Mouse (Mus musculus) cerebral cortex, adult 2 months (tissue): ENCODE results near the gene Arfgap3.

Experiments
- WGBS: fragments of 180-500 bp; shearing (Covaris S2); methylation state at CpG from one replicate; pipeline ENCODE4 v1.1.7; 2018; 5-methylcytosine and 5-hydroxymethylcytosine counted together

Arfgap3 gene

GRCm38 (mm10) chr15:83344157-83344556 is 5.9 kb downstream of the Arfgap3 start:
- WGBS = 81% methylated on average over 7 of the region's 7 CpGs

GRCm38 (mm10) chr15:83338908-83339307 is 11.1 kb downstream of the Arfgap3 start:
- 79% methylated on average over 6 of the region's 6 CpGs for WGBS

GRCm38 (mm10) chr15:83337903-83338870 is 11.9 kb downstream of the Arfgap3 start:
- WGBS = 76% methylated on average over 8 of the region's 8 CpGs

- WGBS = 91% methylated on average over 3 of the region's 3 CpGs
These were observed 17.7 kb downstream of the Arfgap3 start for GRCm38 (mm10) chr15:83332373-83332772.

- WGBS = 86% methylated on average over 5 of the region's 5 CpGs
These were observed 21.1 kb downstream of the Arfgap3 start for GRCm38 (mm10) chr15:83328952-83329351.

GRCm38 (mm10) chr15:83323071-83323470 is 27.0 kb downstream of the Arfgap3 start:
- 85% methylated on average over 2 of the region's 2 CpGs for WGBS

- WGBS = 80% methylated on average over 1 of the region's 1 CpGs
These were observed 35.1 kb downstream of the Arfgap3 start for GRCm38 (mm10) chr15:83314914-83315313.

- 93% methylated on average over 5 of the region's 5 CpGs for WGBS
These were observed 40.2 kb downstream of the Arfgap3 start for GRCm38 (mm10) chr15:83309878-83310277.

GRCm38 (mm10) chr15:83308708-83309107 is 41.3 kb downstream of the Arfgap3 start:
- 96% methylated on average over 1 of the region's 1 CpGs for WGBS

- 85% methylated on average over 12 of the region's 12 CpGs for WGBS
These were observed 43.9 kb downstream of the Arfgap3 start for GRCm38 (mm10) chr15:83306181-83306580.

- WGBS = 60% methylated on average over 12 of the region's 12 CpGs
These were observed 44.7 kb downstream of the Arfgap3 start for GRCm38 (mm10) chr15:83305192-83305921.

GRCm38 (mm10) chr15:83304804-83305191 is 45.2 kb downstream of the Arfgap3 start:
- 80% methylated on average over 9 of the region's 9 CpGs for WGBS

GRCm38 (mm10) chr15:83303656-83304484 is 46.2 kb downstream of the Arfgap3 start:
- 77% methylated on average over 13 of the region's 13 CpGs for WGBS

GRCm38 (mm10) chr15:83299916-83300582 is 50.0 kb downstream of the Arfgap3 start:
- WGBS = 52% methylated on average over 10 of the region's 10 CpGs

GRCm38 (mm10) chr15:83299450-83299849 is 50.6 kb downstream of the Arfgap3 start:
- WGBS = 62% methylated on average over 7 of the region's 7 CpGs

- 98% methylated on average over 2 of the region's 2 CpGs for WGBS
These were observed 51.2 kb downstream of the Arfgap3 start for GRCm38 (mm10) chr15:83298810-83299209.

- 93% methylated on average over 8 of the region's 8 CpGs for WGBS
These were observed 51.7 kb downstream of the Arfgap3 start for GRCm38 (mm10) chr15:83298313-83298712.

- 85% methylated on average over 7 of the region's 8 CpGs for WGBS
These were observed 53.2 kb downstream of the Arfgap3 start for GRCm38 (mm10) chr15:83296771-83297311.

- 91% methylated on average over 4 of the region's 4 CpGs for WGBS
These were observed 54.0 kb downstream of the Arfgap3 start for GRCm38 (mm10) chr15:83296050-83296449.

- WGBS = 73% methylated on average over 3 of the region's 3 CpGs
These were observed 55.1 kb downstream of the Arfgap3 start for GRCm38 (mm10) chr15:83294954-83295353.
